Mouse (Mus musculus) limb, embryonic 13.5 days (tissue): Measurements from ENCODE around the gene Sdc4. TPM values are rescaled to one million over a fixed set of nuclear protein-coding genes. Genes with fewer than 3 reads are reported as not detected.

Source experiments
- ATAC-seq: fragments of 200-750 bp; cut with Nextera tagmentation; 2 replicates; pipeline ENCODE4 v1.8.0; 2017; ENCODE audit warnings: low read depth, moderate number of reproducible peaks, moderate TSS enrichment; ENCODE audit not compliant: low FRiP score
- H3K27ac ChIP-seq: fragments of 300-500 bp; sonication (generic); 2 replicates; pipeline ENCODE4 v1.5.1; 2015; ENCODE audit warnings: inconsistent platforms, mild to moderate bottlenecking, moderate library complexity
- H3K27me3 ChIP-seq: fragments of 300-500 bp; sonication (generic); 2 replicates; pipeline ENCODE4 v1.6.1; 2015; ENCODE audit warnings: mild to moderate bottlenecking, inconsistent platforms
- H3K36me3 ChIP-seq: fragments of 300-500 bp; sonication (generic); 2 replicates; pipeline ENCODE4 v1.6.1; 2015; ENCODE audit warnings: inconsistent platforms, mild to moderate bottlenecking, moderate library complexity
- H3K4me1 ChIP-seq: fragments of 300-500 bp; sonication (generic); 2 replicates; pipeline ENCODE4 v1.6.1; 2015; ENCODE audit warnings: inconsistent platforms
- H3K4me2 ChIP-seq: fragments of 300-500 bp; sonication (generic); replicated peaks from 2 replicates; pipeline ENCODE4 v1.6.1; 2015; ENCODE audit warnings: inconsistent platforms, mild to moderate bottlenecking, moderate library complexity
- H3K4me3 ChIP-seq: fragments of 300-500 bp; sonication (generic); 2 replicates; pipeline ENCODE4 v1.5.1; 2015; ENCODE audit warnings: moderate library complexity, mild to moderate bottlenecking, inconsistent platforms
- H3K9ac ChIP-seq: fragments of 300-500 bp; sonication (generic); 2 replicates; pipeline ENCODE4 v1.6.1; 2015; ENCODE audit warnings: mild to moderate bottlenecking, inconsistent platforms
- H3K9me3 ChIP-seq: fragments of 300-500 bp; sonication (generic); 2 replicates; pipeline ENCODE4 v1.6.1; 2016; ENCODE audit warnings: inconsistent platforms
- WGBS: fragments of 180-500 bp; shearing (Covaris S2); methylation state at CpG from one replicate; pipeline ENCODE4 v1.1.7; 2015; 5-methylcytosine and 5-hydroxymethylcytosine counted together
- polyA plus RNA-seq: library from polyadenylated mRNA; unstranded; fragments of >200 nt; fragmentation: Nextera tagmentation; extraction: Ambion mirVana; gene quantifications from 2 replicates; pipeline ENCODE4 v1.2.1, GENCODE M21; 2015

Sdc4 gene
- polyA plus RNA-seq, 1 experiment from 2014 or later: 61.0 TPM

- H3K36me3 ChIP-seq: no peaks in the 10 kb centered on the region
- no peaks in the 10 kb centered on the region for H3K9me3 ChIP-seq
- H3K4me2 ChIP-seq: peak overlapping the region; percentile 33
- peaks cover 99% of the 10 kb centered on the region for H3K4me1 ChIP-seq
- H3K27me3 ChIP-seq: peaks cover 3% of the 10 kb centered on the region; the same call in 1 of the 2 replicates
- no peak overlapping the region for H3K4me3 ChIP-seq
- no peak for ATAC-seq
- peak overlapping the region; percentile 63 for H3K27ac ChIP-seq
- WGBS: 15% methylated on average over 8 of the region's 8 CpGs
- peak overlapping the region; percentile 9; the same call in 1 of the 2 replicates for H3K9ac ChIP-seq
Measured at GRCm38 (mm10) chr2:164436215-164436913, 7.3 kb downstream of the Sdc4 start.

GRCm38 (mm10) chr2:164435216-164436090 lies 8.2 kb downstream of the Sdc4 start:
- 33% methylated on average over 5 of the region's 5 CpGs for WGBS
- Histone ChIP-seq H3K36me3 (no peaks in the 10 kb centered on the region), H3K27me3 (no peaks in the 10 kb centered on the region), H3K4me2 (no peak overlapping the region), H3K27ac (peak overlapping the region; percentile 2; the same call in 1 of the 2 replicates), H3K9ac (no peak overlapping the region), H3K4me3 (no peak overlapping the region), H3K4me1 (peaks cover 99% of the 10 kb centered on the region), H3K9me3 (no peaks in the 10 kb centered on the region)
- no peak for ATAC-seq

DNA sequence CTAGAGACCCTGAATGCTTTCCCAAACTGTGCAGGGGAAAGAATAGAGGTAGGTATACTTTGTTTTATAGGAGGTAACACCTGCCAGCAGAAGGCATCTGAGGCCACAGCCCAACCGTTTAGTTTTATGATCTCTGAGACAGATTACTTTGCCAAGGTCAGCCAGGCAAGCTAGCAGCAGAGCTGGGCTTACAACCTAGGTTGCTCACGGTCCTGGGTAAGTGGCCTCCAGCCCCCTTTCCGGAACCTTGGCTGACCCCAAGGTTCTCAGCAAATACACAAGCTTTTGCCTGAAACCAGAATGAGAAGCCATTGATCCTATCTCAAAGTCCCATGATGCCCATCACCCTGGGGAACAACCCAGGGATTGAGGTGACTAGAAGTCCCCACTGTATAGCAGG lies 9.0 kb downstream of the Sdc4 start:
- peaks cover 94% of the 10 kb centered on the region for H3K4me1 ChIP-seq
- no peak overlapping the region for H3K27ac ChIP-seq
- H3K4me3 ChIP-seq: no peak overlapping the region
- no peaks in the 10 kb centered on the region; the same call in 1 of the 2 replicates for H3K36me3 ChIP-seq
- WGBS: 40% methylated on average over 3 of the region's 3 CpGs
- no peak overlapping the region for H3K9ac ChIP-seq
- ATAC-seq: no peak
- H3K9me3 ChIP-seq: no peaks in the 10 kb centered on the region
- H3K27me3 ChIP-seq: 0 out of 2 replicates have a peak, but pooled peaks cover 3% of the 10 kb centered on the region
- no peak overlapping the region for H3K4me2 ChIP-seq

GRCm38 (mm10) chr2:164433278-164433895 lies 10.3 kb downstream of the Sdc4 start:
- H3K9ac ChIP-seq: 0 out of 2 replicates have a peak overlapping the region, but pooled peaks have one; percentile 4
- no peaks in the 10 kb centered on the region for H3K9me3 ChIP-seq
- no peak overlapping the region for H3K4me3 ChIP-seq
- peaks cover 13% of the 10 kb centered on the region for H3K36me3 ChIP-seq
- H3K27ac ChIP-seq: peak overlapping the region; percentile 56
- WGBS: 71% methylated on average over 9 of the region's 9 CpGs
- H3K4me1 ChIP-seq: peaks cover 81% of the 10 kb centered on the region
- H3K4me2 ChIP-seq: peak overlapping the region; percentile 36
- ATAC-seq: no peak
- 0 out of 2 replicates have a peak, but pooled peaks cover 10% of the 10 kb centered on the region for H3K27me3 ChIP-seq

DNA sequence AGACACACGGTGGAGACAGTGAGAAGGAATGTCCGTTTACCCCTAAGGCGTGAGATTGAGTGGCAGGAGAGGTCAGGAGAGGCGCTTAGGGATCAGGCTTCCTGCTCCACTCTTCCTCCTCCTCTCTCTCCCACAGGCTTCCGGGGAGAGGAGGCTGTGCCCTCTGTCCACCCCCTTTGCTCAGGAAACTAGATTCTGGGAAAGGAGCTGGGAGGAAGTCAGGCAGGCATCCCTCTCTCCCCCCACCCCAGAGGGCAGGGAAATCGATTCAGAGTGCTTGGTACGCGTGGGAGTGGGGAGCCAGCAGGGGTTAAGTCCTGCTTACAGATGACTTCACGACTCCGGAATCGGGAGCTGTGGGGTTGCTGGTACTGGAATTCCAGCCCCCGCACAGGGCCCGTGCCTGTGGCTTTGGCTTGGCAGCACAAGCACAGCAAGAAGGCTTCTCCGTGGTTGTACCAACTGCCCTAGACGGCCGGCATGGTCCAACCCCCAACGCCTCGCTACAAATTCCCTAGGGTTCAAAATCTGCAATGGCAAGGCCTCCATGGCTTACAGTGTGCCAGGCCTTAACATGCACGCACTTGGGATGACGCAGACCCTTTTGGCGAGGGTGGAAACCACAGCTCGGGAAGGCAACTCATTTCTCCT lies 11.0 kb downstream of the Sdc4 start:
- ATAC-seq: peak; percentile 21; the same call in 1 of the 2 replicates
- Histone ChIP-seq H3K4me1 (peaks cover 75% of the 10 kb centered on the region), H3K36me3 (peaks cover 20% of the 10 kb centered on the region), H3K9me3 (no peaks in the 10 kb centered on the region), H3K27ac (peak overlapping the region; percentile 56), H3K27me3 (0 out of 2 replicates have a peak, but pooled peaks cover 10% of the 10 kb centered on the region), H3K4me2 (peak overlapping the region; percentile 36), H3K9ac (peak overlapping the region; percentile 27; the same call in 1 of the 2 replicates), H3K4me3 (no peak overlapping the region)
- WGBS: 23% methylated on average over 22 of the region's 22 CpGs

GRCm38 (mm10) chr2:164431676-164432465 lies 11.8 kb downstream of the Sdc4 start:
- Histone ChIP-seq H3K9me3 (no peaks in the 10 kb centered on the region), H3K9ac (no peak overlapping the region), H3K4me1 (peaks cover 67% of the 10 kb centered on the region), H3K4me2 (peak overlapping the region; percentile 36; the same call in 1 of the 2 replicates), H3K27ac (peak overlapping the region; percentile 56), H3K27me3 (0 out of 2 replicates have a peak, but pooled peaks cover 10% of the 10 kb centered on the region), H3K36me3 (peaks cover 28% of the 10 kb centered on the region), H3K4me3 (no peak overlapping the region)
- WGBS: 56% methylated on average over 9 of the region's 9 CpGs
- ATAC-seq: no peak

DNA sequence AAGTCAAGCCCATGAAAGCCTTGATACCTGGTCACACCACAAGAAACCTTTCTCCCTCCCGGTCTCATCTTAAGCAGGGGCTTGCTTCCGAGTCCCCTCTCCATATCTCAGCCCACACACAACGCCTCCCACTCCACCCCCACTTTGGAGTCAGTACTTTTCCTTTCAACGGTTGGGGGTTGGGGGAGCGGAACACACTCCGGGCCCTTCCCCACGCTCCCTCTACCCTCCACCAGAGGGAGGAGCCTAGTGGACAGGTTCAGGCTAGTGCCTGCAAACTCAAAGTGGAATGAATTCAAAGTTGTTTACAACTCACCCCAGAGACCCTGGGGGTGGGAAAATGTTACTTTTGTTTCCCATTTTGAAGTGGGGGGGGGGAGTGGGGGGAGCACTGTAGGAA lies 13.0 kb downstream of the Sdc4 start:
- no peak overlapping the region for H3K4me3 ChIP-seq
- H3K9me3 ChIP-seq: no peaks in the 10 kb centered on the region
- peaks cover 40% of the 10 kb centered on the region for H3K36me3 ChIP-seq
- H3K4me1 ChIP-seq: peaks cover 55% of the 10 kb centered on the region
- H3K27ac ChIP-seq: peak overlapping the region; percentile 15; the same call in 1 of the 2 replicates
- ATAC-seq: peak; percentile 34; the same call in 1 of the 2 replicates
- H3K9ac ChIP-seq: no peak overlapping the region
- H3K27me3 ChIP-seq: 0 out of 2 replicates have a peak, but pooled peaks cover 10% of the 10 kb centered on the region
- 9% methylated on average over 7 of the region's 7 CpGs for WGBS
- H3K4me2 ChIP-seq: peak overlapping the region; percentile 38

DNA sequence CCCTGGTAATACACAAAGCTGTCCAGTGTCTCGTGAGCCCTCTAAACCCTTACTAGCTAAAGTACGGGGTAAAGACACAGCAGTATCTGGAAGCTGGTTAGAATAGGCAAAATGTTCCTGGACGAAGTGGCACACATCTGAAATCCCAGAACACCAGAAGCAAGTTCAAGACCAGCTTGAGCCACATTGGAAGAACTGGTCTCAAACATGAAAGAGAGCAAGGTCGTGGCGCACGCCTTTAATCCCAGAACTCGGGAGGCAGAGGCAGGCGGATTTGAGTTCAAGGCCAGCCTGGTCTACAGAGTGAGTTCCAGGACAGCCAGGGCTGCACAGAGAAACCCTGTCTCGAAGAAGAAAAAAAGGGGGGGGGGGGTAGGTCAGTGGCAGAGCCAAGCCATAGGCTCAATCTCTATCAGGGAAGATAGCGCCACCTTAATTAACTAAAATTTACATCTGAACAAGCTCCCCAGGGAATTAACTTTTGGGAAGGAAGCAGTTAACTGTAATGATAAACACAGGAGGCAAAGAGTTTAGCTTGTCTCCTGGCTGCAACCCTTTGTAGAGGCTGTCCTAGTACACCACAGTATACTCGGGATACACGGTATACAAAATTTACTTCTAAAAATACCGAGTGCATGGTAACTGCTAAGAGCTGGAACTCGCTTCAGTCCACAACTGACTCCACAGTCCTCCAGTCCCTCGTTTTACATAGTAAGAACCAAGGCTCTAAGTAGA lies 13.6 kb downstream of the Sdc4 start:
- WGBS: 47% methylated on average over 15 of the region's 15 CpGs
- no peaks in the 10 kb centered on the region for H3K9me3 ChIP-seq
- peaks cover 43% of the 10 kb centered on the region for H3K36me3 ChIP-seq
- peaks cover 48% of the 10 kb centered on the region for H3K4me1 ChIP-seq
- ATAC-seq: no peak
- 0 out of 2 replicates have a peak overlapping the region, but pooled peaks have one; percentile 38 for H3K4me2 ChIP-seq
- H3K27ac ChIP-seq: peak overlapping the region; percentile 15; the same call in 1 of the 2 replicates
- H3K27me3 ChIP-seq: 0 out of 2 replicates have a peak, but pooled peaks cover 10% of the 10 kb centered on the region
- no peak overlapping the region for H3K9ac ChIP-seq
- no peak overlapping the region for H3K4me3 ChIP-seq

DNA sequence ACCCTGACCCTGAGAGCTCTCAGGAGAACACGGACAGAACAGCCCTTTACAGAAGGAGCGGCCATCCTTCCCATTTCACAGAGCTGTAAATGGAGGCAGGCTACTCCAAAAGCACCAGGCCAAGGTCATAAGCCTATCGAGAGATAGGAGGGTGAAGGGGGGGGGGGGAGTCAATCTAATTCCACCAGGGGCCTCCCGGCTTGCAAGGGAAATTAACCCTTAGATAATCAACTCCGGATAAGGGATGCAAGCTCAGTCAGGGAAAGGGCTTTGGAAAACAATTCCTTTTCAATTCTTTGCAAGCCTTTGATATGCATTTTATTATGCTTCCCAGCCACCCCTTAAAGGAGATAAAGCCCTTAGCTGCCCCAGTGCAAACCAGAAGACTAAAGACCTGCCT lies 15.2 kb downstream of the Sdc4 start:
- Histone ChIP-seq H3K36me3 (peaks cover 56% of the 10 kb centered on the region), H3K9me3 (no peaks in the 10 kb centered on the region), H3K27ac (no peak overlapping the region), H3K4me3 (no peak overlapping the region), H3K4me1 (peaks cover 32% of the 10 kb centered on the region), H3K9ac (no peak overlapping the region), H3K27me3 (0 out of 2 replicates have a peak, but pooled peaks cover 10% of the 10 kb centered on the region), H3K4me2 (no peak overlapping the region)
- 41% methylated on average over 5 of the region's 5 CpGs for WGBS
- no peak for ATAC-seq

DNA sequence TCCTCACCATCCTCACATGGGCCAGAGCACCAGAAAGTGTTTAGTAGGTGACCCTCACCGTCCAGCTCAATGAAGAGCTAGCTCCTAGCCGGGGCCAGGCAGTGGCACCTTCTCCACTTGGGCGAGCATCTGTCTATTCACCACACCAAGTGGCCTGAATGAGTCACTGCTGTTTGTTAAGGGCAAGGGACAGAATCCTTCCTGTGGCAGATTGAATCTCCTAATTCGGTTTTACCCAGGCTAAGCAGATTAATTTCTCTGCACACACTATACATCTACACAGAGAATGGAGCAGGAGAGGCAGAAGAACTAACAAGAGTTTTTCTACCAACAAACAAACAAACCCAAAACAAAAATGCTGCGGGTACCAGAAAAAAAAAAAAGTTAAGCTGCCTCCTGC lies 16.7 kb downstream of the Sdc4 start:
- Histone ChIP-seq H3K36me3 (peaks cover 58% of the 10 kb centered on the region), H3K27me3 (0 out of 2 replicates have a peak, but pooled peaks cover 10% of the 10 kb centered on the region)

More for the DNA sequence above, 16.7 kb downstream of the Sdc4 start:
- Histone ChIP-seq H3K27ac (no peak overlapping the region), H3K9me3 (no peaks in the 10 kb centered on the region), H3K4me2 (no peak overlapping the region), H3K9ac (no peak overlapping the region), H3K4me3 (no peak overlapping the region), H3K4me1 (peaks cover 17% of the 10 kb centered on the region)
- ATAC-seq: no peak
- WGBS: 85% methylated on average over 5 of the region's 5 CpGs
